Mouse (Mus musculus): ENCODE measurements around the gene Washc4. TPM values are rescaled to one million over a fixed set of nuclear protein-coding genes. Genes with fewer than 3 reads are reported as not detected.
A peak's percentile ranks its signal among the peaks of the same experiment; 100 is the strongest.

Gene Washc4
- polyA plus RNA-seq, 1 experiment from 2014 or later: 43.4 TPM

GRCm38 (mm10) chr10:83539311-83539980, 4.1 kb upstream of the Washc4 start:
- Histone ChIP-seq H3K27me3 (peaks cover 10% of the 10 kb centered on the region; the same call in 1 of the 2 replicates), H3K4me1 (no peaks in the 10 kb centered on the region), H3K27ac (no peak overlapping the region), H3K4me3 (no peak overlapping the region), H3K4me2 (replicated peaks) (no peak overlapping the region), H3K36me3 (no peaks in the 10 kb centered on the region), H3K9ac (no peak overlapping the region), H3K9me3 (no peaks in the 10 kb centered on the region)
- WGBS: 66% methylated on average over 6 of the region's 6 CpGs
- no peak for ATAC-seq (ENCODE audit: low FRiP score, low read depth)

DNA sequence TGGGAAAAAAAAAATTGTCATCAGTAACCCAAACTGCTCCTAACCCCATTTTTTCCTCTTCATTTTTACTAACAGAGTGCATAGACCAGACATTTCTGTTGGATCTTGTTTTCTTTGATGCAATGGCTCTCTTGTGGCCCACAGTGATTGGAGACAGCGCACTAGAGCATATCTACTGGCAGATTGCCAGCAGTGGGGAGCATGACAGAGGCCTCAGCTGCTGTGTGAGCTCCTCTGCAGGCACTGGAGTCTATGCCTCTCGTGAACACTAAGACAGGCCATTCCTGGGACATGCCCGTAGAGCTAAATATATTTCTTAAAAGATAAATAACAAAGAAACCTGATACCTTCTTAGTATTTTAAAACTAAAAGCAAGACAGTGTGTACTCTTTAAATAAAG, 3.5 kb upstream of the Washc4 start:
- WGBS: 56% methylated on average over 3 of the region's 3 CpGs
- no peaks in the 10 kb centered on the region for H3K9me3 ChIP-seq

GRCm38 (mm10) chr10:83542241-83542640, 1.3 kb upstream of the Washc4 start:
- Histone ChIP-seq H3K4me3 (no peak overlapping the region), H3K4me1 (peaks cover 11% of the 10 kb centered on the region), H3K27ac (no peak overlapping the region), H3K36me3 (no peaks in the 10 kb centered on the region), H3K9me3 (no peaks in the 10 kb centered on the region), H3K9ac (no peak overlapping the region), H3K27me3 (0 out of 2 replicates have a peak, but pooled peaks cover under 1% of the 10 kb centered on the region), H3K4me2 (replicated peaks) (no peak overlapping the region)
- no peak for ATAC-seq (ENCODE audit: low FRiP score, low read depth)
- 87% methylated on average over 7 of the region's 7 CpGs for WGBS

More for the DNA sequence above, 3.5 kb upstream of the Washc4 start:
- Histone ChIP-seq H3K4me3 (no peak overlapping the region), H3K36me3 (no peaks in the 10 kb centered on the region), H3K4me1 (peaks cover 6% of the 10 kb centered on the region), H3K27me3 (peaks cover 7% of the 10 kb centered on the region; the same call in 1 of the 2 replicates), H3K27ac (no peak overlapping the region), H3K4me2 (replicated peaks) (no peak overlapping the region), H3K9ac (no peak overlapping the region)
- no peak for ATAC-seq (ENCODE audit: low FRiP score, low read depth)

DNA sequence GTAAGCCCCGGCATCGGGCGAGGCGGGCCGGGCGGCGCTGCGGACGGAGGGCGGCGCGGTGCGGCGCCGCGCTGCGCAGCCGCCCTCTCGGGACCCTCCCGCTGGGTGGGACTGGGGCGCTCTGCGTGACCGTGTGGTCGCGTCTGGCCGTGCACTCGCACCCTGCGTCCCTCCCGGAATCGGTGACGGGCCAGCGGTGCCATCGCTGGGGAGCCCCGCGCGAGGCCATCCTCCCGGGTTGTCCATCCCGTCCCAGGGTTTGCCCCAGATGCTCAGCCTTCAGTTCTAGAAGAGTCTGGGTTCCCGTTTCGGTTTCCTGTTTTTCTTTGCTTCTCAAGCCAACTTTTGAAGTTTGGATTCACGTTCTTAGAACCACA, 539 bp downstream of the Washc4 start:
- Histone ChIP-seq H3K36me3 (peaks cover 10% of the 10 kb centered on the region), H3K9ac (peak overlapping the region; percentile 89), H3K4me3 (peak overlapping the region; percentile 86), H3K27ac (peak overlapping the region; percentile 84), H3K27me3 (no peaks in the 10 kb centered on the region), H3K4me2 (replicated peaks) (peak overlapping the region; percentile 66), H3K9me3 (no peaks in the 10 kb centered on the region), H3K4me1 (peaks cover 11% of the 10 kb centered on the region)
- WGBS: under 1% methylated on average over 38 of the region's 41 CpGs
- peak; percentile 92 for ATAC-seq (ENCODE audit: low FRiP score, low read depth)

DNA sequence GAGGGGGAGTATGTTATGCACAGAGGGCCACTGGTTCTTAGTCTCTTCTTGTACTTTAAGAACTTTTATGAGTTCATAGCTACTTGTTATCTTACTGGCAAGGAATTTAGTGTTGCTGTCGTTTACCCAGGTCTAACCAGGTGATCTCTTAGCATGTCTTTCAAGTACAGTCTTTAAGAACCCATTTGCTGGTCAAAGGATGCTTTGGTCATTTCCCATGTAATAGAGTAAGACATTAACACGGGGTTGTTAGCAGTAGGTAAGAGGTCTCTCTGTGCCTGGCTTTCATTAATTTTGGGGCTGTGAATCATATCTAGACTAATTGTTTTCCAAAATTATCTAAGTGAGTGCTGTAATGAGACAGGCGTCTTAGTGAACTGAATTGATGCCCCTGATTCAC, 1.8 kb downstream of the Washc4 start:
- no peak overlapping the region for H3K9ac ChIP-seq
- H3K27ac ChIP-seq: no peak overlapping the region
- H3K36me3 ChIP-seq: peaks cover 19% of the 10 kb centered on the region
- 55% methylated on average over 3 of the region's 3 CpGs for WGBS
- ATAC-seq (ENCODE audit: low FRiP score, low read depth): no peak
- H3K4me3 ChIP-seq: peak overlapping the region; percentile 86
- H3K4me1 ChIP-seq: peaks cover 11% of the 10 kb centered on the region
- no peaks in the 10 kb centered on the region for H3K9me3 ChIP-seq
- no peaks in the 10 kb centered on the region for H3K27me3 ChIP-seq
- H3K4me2 ChIP-seq (replicated peaks): peak overlapping the region; percentile 66

DNA sequence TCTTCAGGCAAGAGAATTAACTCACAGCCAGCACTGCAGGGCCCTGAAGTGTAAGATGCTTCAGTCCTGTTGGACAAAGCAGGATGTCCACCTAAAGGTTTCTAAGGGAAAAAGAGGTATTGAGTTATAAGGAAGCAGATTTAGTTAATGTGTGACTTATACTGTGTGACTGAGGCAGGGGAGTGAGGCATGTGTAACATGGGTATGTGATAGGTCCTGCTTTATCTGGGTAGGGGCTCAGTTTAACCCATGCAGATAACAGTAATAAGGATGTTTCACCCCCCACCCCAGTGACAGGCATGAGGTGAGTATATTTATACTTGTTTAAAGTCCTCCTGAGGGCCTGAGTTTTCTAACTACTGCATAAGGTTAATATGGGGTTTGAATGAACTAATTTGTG, 19.5 kb downstream of the Washc4 start:
- no peaks in the 10 kb centered on the region for H3K4me1 ChIP-seq
- ATAC-seq (ENCODE audit: low FRiP score, low read depth): no peak
- H3K27ac ChIP-seq: no peak overlapping the region
- H3K36me3 ChIP-seq: peaks cover 89% of the 10 kb centered on the region
- no peak overlapping the region for H3K9ac ChIP-seq
- H3K9me3 ChIP-seq: no peaks in the 10 kb centered on the region
- no peak overlapping the region for H3K4me3 ChIP-seq
- H3K27me3 ChIP-seq: no peaks in the 10 kb centered on the region
- no peak overlapping the region for H3K4me2 ChIP-seq (replicated peaks)

DNA sequence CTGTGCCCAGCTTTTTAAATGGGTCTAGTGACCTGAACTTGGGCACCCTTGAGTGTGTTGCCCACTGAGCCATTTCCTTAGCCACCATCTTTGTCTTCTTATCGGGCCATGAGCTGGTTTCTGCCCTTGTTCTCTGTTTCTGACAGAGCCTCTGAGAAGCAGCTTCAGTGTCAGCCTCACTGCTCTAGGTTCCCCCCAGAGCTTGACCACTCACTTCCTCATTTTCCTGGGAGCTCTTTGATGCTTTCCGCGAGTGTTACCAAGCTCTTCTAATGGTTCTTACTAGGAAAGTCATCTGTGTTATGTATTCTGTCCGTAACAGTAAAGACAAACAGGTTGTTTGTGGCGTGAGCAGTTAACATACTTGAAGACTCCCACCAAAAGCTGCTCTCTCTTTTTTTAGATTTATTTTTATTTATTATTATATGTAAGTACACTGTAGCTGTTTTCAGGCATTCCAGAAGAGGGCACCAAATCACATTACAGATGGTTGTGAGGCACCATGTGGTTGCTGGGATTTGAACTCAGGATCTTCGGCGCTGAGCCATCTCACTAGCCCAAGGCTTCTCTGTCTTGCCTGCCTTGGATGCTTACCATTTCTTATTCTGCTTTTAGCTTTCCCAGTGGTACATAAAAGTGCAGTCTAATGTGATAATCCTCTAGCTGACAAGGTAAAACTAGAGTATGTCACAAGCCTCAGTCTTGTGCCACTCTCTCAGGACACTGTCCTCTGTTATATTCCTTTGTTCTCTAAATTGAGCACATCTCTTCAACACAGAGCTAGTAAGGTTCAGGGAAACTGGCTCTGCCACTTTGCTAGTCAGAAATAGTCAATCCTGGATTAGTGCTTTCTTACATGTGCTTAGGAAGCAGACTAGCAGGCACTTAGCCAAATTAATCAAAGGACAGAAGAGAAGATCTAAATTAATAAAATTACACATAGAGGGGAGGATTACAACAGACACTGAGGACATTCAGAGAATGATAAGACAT, 22.2 kb downstream of the Washc4 start:
- ATAC-seq (ENCODE audit: low FRiP score, low read depth): no peak

GRCm38 (mm10) chr10:83590801-83591200, 47.2 kb downstream of the Washc4 start:
- Histone ChIP-seq H3K27ac (no peak overlapping the region), H3K4me3 (no peak overlapping the region), H3K36me3 (peaks cover 80% of the 10 kb centered on the region), H3K4me1 (no peaks in the 10 kb centered on the region), H3K9ac (no peak overlapping the region), H3K9me3 (no peaks in the 10 kb centered on the region), H3K4me2 (replicated peaks) (no peak overlapping the region), H3K27me3 (no peaks in the 10 kb centered on the region)
- no peak for ATAC-seq (ENCODE audit: low FRiP score, low read depth)
- WGBS: 92% methylated on average over 6 of the region's 6 CpGs

More for the DNA sequence above, 22.2 kb downstream of the Washc4 start:
- Histone ChIP-seq H3K9ac (no peak overlapping the region), H3K4me1 (no peaks in the 10 kb centered on the region), H3K27me3 (no peaks in the 10 kb centered on the region), H3K36me3 (peaks cover 92% of the 10 kb centered on the region), H3K27ac (no peak overlapping the region), H3K9me3 (no peaks in the 10 kb centered on the region), H3K4me3 (no peak overlapping the region), H3K4me2 (replicated peaks) (no peak overlapping the region)
- 94% methylated on average over 7 of the region's 7 CpGs for WGBS

- ATAC-seq (ENCODE audit: low FRiP score, low read depth): no peak
- Histone ChIP-seq H3K4me2 (replicated peaks) (no peak overlapping the region), H3K9ac (no peak overlapping the region), H3K9me3 (no peaks in the 10 kb centered on the region), H3K4me1 (no peaks in the 10 kb centered on the region), H3K27me3 (no peaks in the 10 kb centered on the region), H3K4me3 (no peak overlapping the region), H3K36me3 (peaks cover 73% of the 10 kb centered on the region), H3K27ac (no peak overlapping the region)
- 94% methylated on average over 7 of the region's 7 CpGs for WGBS
These were observed 49.1 kb downstream of the Washc4 start for GRCm38 (mm10) chr10:83592616-83593015.

GRCm38 (mm10) chr10:83594526-83594925, 51.0 kb downstream of the Washc4 start:
- peaks cover 73% of the 10 kb centered on the region for H3K36me3 ChIP-seq
- no peaks in the 10 kb centered on the region for H3K4me1 ChIP-seq
- no peak for ATAC-seq (ENCODE audit: low FRiP score, low read depth)
- no peak overlapping the region for H3K4me3 ChIP-seq
- no peak overlapping the region for H3K27ac ChIP-seq
- no peaks in the 10 kb centered on the region for H3K27me3 ChIP-seq
- no peaks in the 10 kb centered on the region for H3K9me3 ChIP-seq
- H3K9ac ChIP-seq: no peak overlapping the region
- WGBS: 93% methylated on average over 5 of the region's 5 CpGs
- H3K4me2 ChIP-seq (replicated peaks): no peak overlapping the region

- H3K27ac ChIP-seq: no peak overlapping the region; the same call in 1 of the 2 replicates
- no peaks in the 10 kb centered on the region for H3K27me3 ChIP-seq
- no peak overlapping the region for H3K9ac ChIP-seq
- H3K4me2 ChIP-seq (replicated peaks): no peak overlapping the region
- WGBS: 93% methylated on average over 11 of the region's 11 CpGs
- no peaks in the 10 kb centered on the region for H3K4me1 ChIP-seq
- no peaks in the 10 kb centered on the region for H3K9me3 ChIP-seq
- H3K36me3 ChIP-seq: peaks cover 74% of the 10 kb centered on the region
- H3K4me3 ChIP-seq: no peak overlapping the region
- no peak for ATAC-seq (ENCODE audit: low FRiP score, low read depth)
These were observed 57.1 kb downstream of the Washc4 start for GRCm38 (mm10) chr10:83600650-83601049.

DNA sequence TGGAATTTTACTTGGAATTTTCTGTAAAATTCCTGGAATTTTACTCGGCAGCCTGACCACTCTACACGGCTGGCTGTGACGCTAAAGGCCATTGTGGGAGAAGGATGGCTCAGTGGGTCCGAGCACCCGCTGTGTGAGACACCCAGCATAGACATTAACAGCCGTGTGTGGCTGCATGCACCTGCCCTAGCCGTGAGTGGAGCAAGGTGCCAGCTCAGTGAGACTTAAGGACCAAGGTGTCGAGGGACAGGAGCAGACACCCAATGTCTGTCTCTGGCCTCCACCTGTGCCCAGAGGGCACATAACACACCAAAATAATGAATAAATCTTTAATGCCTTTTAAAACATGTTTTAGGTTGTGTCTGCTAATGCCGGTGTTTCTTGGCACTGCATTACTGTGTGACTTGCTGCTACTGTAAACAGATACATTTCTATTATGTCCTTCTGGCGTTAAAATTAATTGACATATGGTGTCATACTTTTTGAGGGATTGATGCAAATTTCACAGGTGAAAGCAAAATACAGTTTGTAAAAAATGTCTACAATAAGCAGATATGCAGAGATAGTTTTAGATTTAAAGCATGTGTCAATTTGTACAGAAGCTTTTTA, 60.5 kb downstream of the Washc4 start:
- Histone ChIP-seq H3K9ac (no peak overlapping the region), H3K36me3 (peaks cover 80% of the 10 kb centered on the region), H3K4me1 (no peaks in the 10 kb centered on the region), H3K9me3 (no peaks in the 10 kb centered on the region), H3K27ac (no peak overlapping the region), H3K4me2 (replicated peaks) (no peak overlapping the region), H3K27me3 (no peaks in the 10 kb centered on the region), H3K4me3 (no peak overlapping the region)
- 91% methylated on average over 10 of the region's 10 CpGs for WGBS
- no peak for ATAC-seq (ENCODE audit: low FRiP score, low read depth)

All from limb, embryonic 13.5 days (tissue).